Comparison of ENCODE assay signal across 15 mouse cellular contexts in the genomic region with DNA sequence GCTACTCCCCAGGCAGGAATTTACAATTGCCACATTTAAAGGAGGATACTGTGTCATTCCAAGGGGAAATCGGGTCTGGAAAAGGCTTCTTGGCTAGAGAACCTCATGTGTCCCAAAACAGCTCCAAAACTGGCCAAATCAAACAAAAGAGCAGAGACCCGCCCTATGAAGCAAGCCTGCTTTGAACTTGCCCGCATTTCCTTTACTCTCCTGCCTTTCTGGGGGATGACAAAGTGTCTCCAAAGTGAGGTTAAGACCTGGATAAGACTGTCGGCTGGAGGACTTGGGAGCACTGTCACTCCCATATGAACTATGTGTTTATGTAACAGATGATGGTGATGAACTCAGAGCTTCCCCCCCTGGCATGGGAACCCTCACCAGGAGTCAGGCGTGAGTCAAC. TPM values are rescaled to one million over a fixed set of nuclear protein-coding genes. Genes with fewer than 3 reads are reported as not detected.
DNase-seq lines count a peak whose midpoint lies in the region; ATAC-seq and TF ChIP-seq lines count a peak whose summit lies in the region.
"Had no signal": no experiment of that assay in that cellular context is flagged by ENCODE, and none has a peak within 500 bp of the region (broad histone marks: within the 10 kb centered on the region; RNA-seq: fewer than 3 reads in every experiment).

No protein-coding gene starts in this region.

- H3K27ac ChIP-seq in gastrocnemius, adult 2 months, result peak overlapping the region; percentile 97
- H3K27ac ChIP-seq in liver, adult 2 months (replicated peaks; ENCODE audit: insufficient read depth, low read depth, low read length), result peak overlapping the region; percentile 10; the same call in 1 of the 2 replicates
- H3K27ac ChIP-seq in liver, embryonic 12.5 days, result no peak overlapping the region
- H3K27ac ChIP-seq: heart, embryonic 13.5 days; midbrain, embryonic 13.5 days; neural tube, embryonic 13.5 days had no signal

- no peak overlapping the region for H3ac ChIP-seq in myocyte (ENCODE audit: control insufficient read depth, insufficient read length)

- peaks cover 37% of the 10 kb centered on the region for H3K4me1 ChIP-seq in liver, adult 2 months (ENCODE audit: control insufficient read depth, insufficient read depth, low read length)
- peaks cover 20% of the 10 kb centered on the region for H3K4me1 ChIP-seq in liver, embryonic 12.5 days

- WGBS in liver, adult 2 months, result 17% methylated on average over 5 of the region's 5 CpGs
- 71% methylated on average over 5 of the region's 5 CpGs for WGBS in liver, embryonic 12.5 days (ENCODE audit: insufficient replicate concordance)

- H3K36me3 ChIP-seq in liver, adult 2 months (ENCODE audit: control insufficient read depth, insufficient read depth, low read length), result no peaks in the 10 kb centered on the region
- H3K36me3 ChIP-seq in liver, embryonic 12.5 days, result peaks cover 37% of the 10 kb centered on the region
- peaks cover 8% of the 10 kb centered on the region for H3K36me3 ChIP-seq in myocyte (ENCODE audit: control insufficient read depth, insufficient read depth)

- H3K79me2 ChIP-seq in liver, adult 2 months (ENCODE audit: control insufficient read depth, insufficient read depth, low read length), result no peaks in the 10 kb centered on the region; the same call in 1 of the 2 replicates
- H3K79me2 ChIP-seq in myocyte (ENCODE audit: control insufficient read depth, insufficient read depth), result peaks cover 32% of the 10 kb centered on the region

- intact Hi-C loops in gastrocnemius, adult 2 months (cut with DNase I), result loop anchor here (2.0 kb wide), 1 partner anchor 19 kb away; no protein-coding TSS in a partner anchor

- ATAC-seq in liver, embryonic 12.5 days, result no peak
- no peak for ATAC-seq in monocyte, adult 5-6 weeks (replicated peaks; ENCODE audit: insufficient number of reproducible peaks, low FRiP score, low TSS enrichment, poor library complexity, severe bottlenecking)
- ATAC-seq: midbrain, embryonic 13.5 days had no signal

- no peak for DNase-seq in gastrocnemius, adult 2 months
- no peak for DNase-seq in gastrocnemius, postnatal 4 days (ENCODE audit: low spot score in 2 of 2)
- peak; percentile 93 for DNase-seq in liver, adult 2 months (ENCODE audit: extremely low read depth, low read depth, low spot score)
- DNase-seq in R1 (ENCODE audit: low read depth, low spot score), result peak; percentile 90
- DNase-seq in layer of hippocampus, adult 18-20 months (ENCODE audit: low spot score in 2 of 2), result no peak
- DNase-seq: adrenal gland, postnatal 25 days; kidney, postnatal 36 days; liver; retina, postnatal 1 day had no signal

- TF ChIP-seq CTCF in gastrocnemius, adult 2 months (IDR thresholded peaks at IDR 0.05), result no peak
- TF ChIP-seq CTCF in liver, adult 2 months (IDR thresholded peaks at IDR 0.05; ENCODE audit: low read depth, low read length), result no peak

- no peak overlapping the region; the same call in 1 of the 2 replicates for H3K9ac ChIP-seq in liver, adult 2 months (ENCODE audit: low read depth, low read length)
- no peak overlapping the region for H3K9ac ChIP-seq in liver, embryonic 12.5 days
- H3K9ac ChIP-seq: heart, embryonic 13.5 days; midbrain, embryonic 13.5 days; neural tube, embryonic 13.5 days had no signal

- no peaks in the 10 kb centered on the region for H3K9me3 ChIP-seq in liver, embryonic 12.5 days (replicated peaks)
- H3K9me3 ChIP-seq: heart, embryonic 13.5 days; midbrain, embryonic 13.5 days; neural tube, embryonic 13.5 days had no signal

- H3K4me3 ChIP-seq in gastrocnemius, adult 2 months, result no peak overlapping the region
- H3K4me3 ChIP-seq in liver, adult 2 months (ENCODE audit: insufficient read depth, low read depth, low read length), result no peak overlapping the region
- no peak overlapping the region for H3K4me3 ChIP-seq in liver, embryonic 12.5 days
- H3K4me3 ChIP-seq in myocyte, result no peak overlapping the region
- H3K4me3 ChIP-seq: heart, embryonic 13.5 days; midbrain, embryonic 13.5 days; neural tube, embryonic 13.5 days had no signal

- H3K27me3 ChIP-seq in liver, adult 2 months (ENCODE audit: control insufficient read depth, insufficient read depth, low read length), result no peaks in the 10 kb centered on the region
- no peaks in the 10 kb centered on the region for H3K27me3 ChIP-seq in liver, embryonic 12.5 days (replicated peaks)
- no peaks in the 10 kb centered on the region for H3K27me3 ChIP-seq in myocyte (ENCODE audit: control insufficient read depth, insufficient read depth, insufficient read length)
- H3K27me3 ChIP-seq: heart, embryonic 13.5 days; midbrain, embryonic 13.5 days; neural tube, embryonic 13.5 days had no signal

- no peak for TF ChIP-seq POLR2A in liver, adult 2 months (IDR thresholded peaks at IDR 0.05; ENCODE audit: extremely low read depth, insufficient read depth, low read length)
- TF ChIP-seq POLR2A in myocyte (IDR thresholded peaks at IDR 0.05; ENCODE audit: insufficient read length, low read depth), result no peak

- H3K4me2 ChIP-seq in liver, embryonic 12.5 days, result no peak overlapping the region
- H3K4me2 ChIP-seq in myocyte (ENCODE audit: low read depth), result peak overlapping the region; percentile 49
- H3K4me2 ChIP-seq: heart, embryonic 13.5 days; midbrain, embryonic 13.5 days; neural tube, embryonic 13.5 days had no signal

TF ChIP-seq in myocyte, 11 proteins besides CTCF, POLR2A, EP300 and RAD21:
- TF ChIP-seq POLR2AphosphoS2 (IDR thresholded peaks at IDR 0.05; ENCODE audit: insufficient read length, low read depth) (peak; percentile 35), TCF12 (IDR thresholded peaks at IDR 0.05; ENCODE audit: insufficient read depth, poor library complexity, severe bottlenecking) (no peak), USF1 (IDR thresholded peaks at IDR 0.05; ENCODE audit: low read depth) (no peak), SRF (IDR thresholded peaks at IDR 0.05; ENCODE audit: control insufficient read depth, insufficient read length, low read depth) (no peak), MYOD1 (IDR thresholded peaks at IDR 0.05; ENCODE audit: control insufficient read depth in 1 of 3, insufficient read length in 2 of 3, low read depth in 2 of 3) (no peak), TCF3 (IDR thresholded peaks at IDR 0.05; ENCODE audit: insufficient read length, low read depth) (no peak), MYOG (IDR thresholded peaks at IDR 0.05; ENCODE audit: control insufficient read depth in 1 of 3, insufficient read depth in 1 of 3, insufficient read length in 2 of 3, low read depth in 2 of 3) (no peak), MAX (IDR thresholded peaks at IDR 0.05; ENCODE audit: low read depth) (no peak), CEBPB (IDR thresholded peaks at IDR 0.05; ENCODE audit: insufficient read depth, poor library complexity, severe bottlenecking) (0 out of 2 replicates have a peak, but pooled peaks have one; percentile 61)

RNA-seq across cellular contexts. Expression of gene Kmt2e, which starts 26.1 kb away (rescaled TPM):
- 10 to 100 TPM; 26.4 to 28.4 TPM for total RNA-seq in gastrocnemius, adult 2 months (2021)
- 10 to 100 TPM; 55.5 to 57.7 TPM for total RNA-seq in gastrocnemius, postnatal 4 days (2021)
- total RNA-seq in liver, adult 2 months (2014; rRNA removed), result 19.1 and 23.2 TPM in 2 replicates
- 5.5 and 8.1 TPM in 2 replicates for polyA plus RNA-seq in liver, adult 2 months (2012; rRNA removed)
- polyA plus RNA-seq in liver, embryonic 12.5 days (2016; fragmentation: Nextera tagmentation; extraction: Ambion mirVana), result 45.1 and 45.4 TPM in 2 replicates
- 9.0 TPM for polyA plus RNA-seq in myocyte (2012; fragmentation: generic; extraction: Trizol)
- 134 to 222 TPM (median 199 TPM) in 3 replicates for total RNA-seq in monocyte, adult 5-6 weeks (2017)
- 10 to 100 TPM; 81.4 to 84.0 TPM for total RNA-seq in layer of hippocampus, adult 18-20 months (2021)

Comparison
In these comparisons a context has a peak if more than half of its experiments do, and no peak if none do; other contexts are left out.
1. DNase-seq: peak in liver, adult 2 months (single experiment) and R1 (single experiment); none in gastrocnemius, adult 2 months (single experiment), gastrocnemius, postnatal 4 days (0 of 2) and layer of hippocampus, adult 18-20 months (0 of 2).